Mouse (Mus musculus): ENCODE data around the gene Cfap57. TPM values are rescaled to one million over a fixed set of nuclear protein-coding genes. Genes with fewer than 3 reads are reported as not detected.
"Not testable (repeated sequence)": the region's sequence is repeated elsewhere in the genome, so short reads cannot be mapped to it uniquely, and the experiment has no call there.

The Cfap57 gene
- polyA plus RNA-seq, 1 experiment from 2014 or later: 0.89 TPM

- no peak for ATAC-seq (ENCODE audit: low FRiP score)
- Histone ChIP-seq H3K9ac (no peak overlapping the region), H3K9me3 (no peaks in the 10 kb centered on the region), H3K4me3 (replicated peaks) (no peak overlapping the region), H3K36me3 (replicated peaks) (no peaks in the 10 kb centered on the region), H3K4me1 (peaks cover 7% of the 10 kb centered on the region; the same call in 1 of the 2 replicates), H3K27ac (no peak overlapping the region), H3K27me3 (no peaks in the 10 kb centered on the region), H3K4me2 (no peak overlapping the region)
- WGBS: 79% methylated on average over 5 of the region's 5 CpGs
Measured at GRCm38 (mm10) chr4:118532663-118533062, 87.9 kb downstream of the Cfap57 start.

DNA sequence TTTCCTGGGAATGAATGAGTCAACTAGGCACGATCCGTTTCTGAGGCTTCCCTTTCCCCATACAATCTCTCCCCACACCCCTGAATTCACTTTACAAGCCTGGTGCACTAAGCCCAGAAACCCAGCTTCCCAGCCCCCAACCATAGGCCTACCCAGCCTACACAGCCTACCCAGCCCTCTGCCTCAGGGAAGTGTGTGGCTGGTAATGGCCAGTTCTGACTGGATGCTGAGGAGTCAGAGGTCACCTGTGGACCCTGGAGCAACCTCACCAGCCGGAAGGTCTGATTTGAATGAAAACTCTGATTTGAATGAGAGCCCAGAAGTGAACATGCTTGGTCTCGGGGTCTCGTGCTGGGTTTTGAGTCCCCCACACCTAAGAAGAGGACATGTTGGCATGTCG lies 92.9 kb downstream of the Cfap57 start:
- H3K4me1 ChIP-seq: peaks cover 9% of the 10 kb centered on the region; the same call in 1 of the 2 replicates
- 82% methylated on average over 6 of the region's 6 CpGs for WGBS
- no peak for ATAC-seq (ENCODE audit: low FRiP score)
- no peak overlapping the region for H3K4me3 ChIP-seq (replicated peaks)
- no peaks in the 10 kb centered on the region for H3K9me3 ChIP-seq
- H3K4me2 ChIP-seq: no peak overlapping the region
- no peak overlapping the region for H3K27ac ChIP-seq
- no peaks in the 10 kb centered on the region for H3K36me3 ChIP-seq (replicated peaks)
- H3K9ac ChIP-seq: no peak overlapping the region
- H3K27me3 ChIP-seq: no peaks in the 10 kb centered on the region

GRCm38 (mm10) chr4:118527335-118527681 lies 93.3 kb downstream of the Cfap57 start:
- 32% methylated on average over 5 of the region's 5 CpGs for WGBS
- no peak overlapping the region for H3K9ac ChIP-seq
- no peak overlapping the region for H3K4me3 ChIP-seq (replicated peaks)

DNA sequence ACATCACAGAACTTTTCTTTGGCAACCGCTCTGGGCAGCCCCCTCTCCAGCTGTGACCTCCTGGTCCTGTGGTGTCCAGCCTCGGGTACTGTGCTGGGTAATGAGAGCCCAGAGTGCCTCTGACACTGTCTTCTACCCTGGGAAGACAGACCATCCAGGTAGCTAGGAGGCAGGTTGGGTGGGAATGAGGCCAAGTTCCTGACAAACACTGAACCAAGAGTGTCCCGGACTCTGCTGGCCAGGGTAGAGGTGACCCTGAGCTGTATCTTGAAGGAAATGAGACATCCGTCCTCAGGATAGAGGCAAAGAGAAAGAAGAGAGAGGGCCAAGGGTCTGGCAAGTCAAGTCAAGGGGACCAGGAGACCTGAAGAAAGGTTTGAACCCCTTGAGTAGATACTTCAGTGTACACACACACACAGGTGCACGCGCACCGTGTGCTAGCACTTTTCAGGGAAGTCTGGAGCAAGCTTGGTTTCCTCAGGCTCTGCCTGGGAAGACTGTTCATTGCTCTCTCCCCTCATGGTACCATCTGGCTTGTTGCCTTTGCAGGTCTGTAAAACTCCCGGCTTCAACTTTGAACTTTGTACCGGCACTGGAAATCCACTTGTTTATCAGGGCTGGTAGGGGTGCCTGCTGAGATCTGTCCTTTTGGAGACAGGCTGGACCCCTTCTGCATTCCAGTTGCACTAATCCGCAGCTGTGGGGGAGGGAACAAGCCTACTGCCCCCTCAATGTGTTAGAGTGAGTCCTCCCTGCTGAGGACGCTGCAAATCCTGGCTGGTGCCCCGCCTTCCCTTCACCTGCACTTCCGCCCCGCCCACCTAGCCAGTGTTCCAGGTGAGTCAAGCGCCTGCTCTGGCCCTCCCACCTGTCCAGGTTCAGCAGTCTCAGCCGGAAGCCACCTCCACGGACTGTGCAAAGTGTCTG lies 93.9 kb downstream of the Cfap57 start, which contains the start of gene 2610528J11Rik:
TSS of gene 2610528J11Rik (plus strand) at position 592 of the 927 bp plus-strand sequence.
- H3K4me2 ChIP-seq: no peak within 1 kb of the TSS
- no peaks in the 10 kb centered on the region for H3K9me3 ChIP-seq
- H3K27me3 ChIP-seq: no peaks in the 10 kb centered on the region
- H3K4me3 ChIP-seq (replicated peaks): no peak within 1 kb of the TSS
- H3K36me3 ChIP-seq (replicated peaks): no peaks in the 10 kb centered on the region
- H3K27ac ChIP-seq: no peak within 1 kb of the TSS
- H3K9ac ChIP-seq: no peak within 1 kb of the TSS
- peaks cover 7% of the 10 kb centered on the region; the same call in 1 of the 2 replicates for H3K4me1 ChIP-seq
- WGBS: 34% methylated on average over 17 of the region's 17 CpGs
- no peak for ATAC-seq (ENCODE audit: low FRiP score)

More at GRCm38 (mm10) chr4:118527335-118527681, 93.3 kb downstream of the Cfap57 start:
- Histone ChIP-seq H3K27me3 (no peaks in the 10 kb centered on the region), H3K36me3 (replicated peaks) (no peaks in the 10 kb centered on the region), H3K4me1 (peaks cover 9% of the 10 kb centered on the region; the same call in 1 of the 2 replicates), H3K9me3 (no peaks in the 10 kb centered on the region), H3K27ac (no peak overlapping the region), H3K4me2 (no peak overlapping the region)
- no peak for ATAC-seq (ENCODE audit: low FRiP score)

DNA sequence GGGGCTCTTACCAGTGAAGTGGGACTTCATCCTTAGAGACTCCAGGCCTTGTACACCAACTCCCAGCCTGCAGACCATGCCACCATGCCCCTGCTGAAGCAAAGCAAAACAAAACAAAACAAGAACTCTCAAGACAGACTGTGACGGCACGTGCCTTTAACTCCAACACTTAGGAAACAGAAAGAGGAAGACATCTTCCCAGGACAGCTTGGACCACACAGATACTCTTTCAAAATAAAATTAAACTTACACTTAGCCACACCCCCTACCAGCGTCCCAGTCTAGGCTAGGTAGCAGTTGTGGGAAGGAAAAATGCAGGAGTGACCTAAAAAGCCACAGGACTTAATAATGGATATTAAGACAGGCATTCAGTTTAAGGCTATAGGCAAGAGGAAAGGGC lies 94.8 kb downstream of the Cfap57 start:
- Histone ChIP-seq H3K27me3 (no peaks in the 10 kb centered on the region), H3K4me1 (peaks cover 2% of the 10 kb centered on the region; the same call in 1 of the 2 replicates), H3K9me3 (no peaks in the 10 kb centered on the region), H3K36me3 (replicated peaks) (no peaks in the 10 kb centered on the region), H3K9ac (no peak overlapping the region), H3K4me3 (replicated peaks) (no peak overlapping the region), H3K27ac (no peak overlapping the region), H3K4me2 (no peak overlapping the region)
- no peak for ATAC-seq (ENCODE audit: low FRiP score)
- 71% methylated on average over 3 of the region's 3 CpGs for WGBS

GRCm38 (mm10) chr4:118523976-118524375 lies 96.6 kb downstream of the Cfap57 start:
- Histone ChIP-seq H3K4me3 (replicated peaks) (no peak overlapping the region), H3K4me1 (peaks cover 2% of the 10 kb centered on the region; the same call in 1 of the 2 replicates), H3K36me3 (replicated peaks) (no peaks in the 10 kb centered on the region), H3K9ac (no peak overlapping the region), H3K27ac (no peak overlapping the region), H3K27me3 (no peaks in the 10 kb centered on the region), H3K9me3 (no peaks in the 10 kb centered on the region), H3K4me2 (no peak overlapping the region)
- ATAC-seq (ENCODE audit: low FRiP score): no peak
- WGBS: 83% methylated on average over 7 of the region's 7 CpGs

DNA sequence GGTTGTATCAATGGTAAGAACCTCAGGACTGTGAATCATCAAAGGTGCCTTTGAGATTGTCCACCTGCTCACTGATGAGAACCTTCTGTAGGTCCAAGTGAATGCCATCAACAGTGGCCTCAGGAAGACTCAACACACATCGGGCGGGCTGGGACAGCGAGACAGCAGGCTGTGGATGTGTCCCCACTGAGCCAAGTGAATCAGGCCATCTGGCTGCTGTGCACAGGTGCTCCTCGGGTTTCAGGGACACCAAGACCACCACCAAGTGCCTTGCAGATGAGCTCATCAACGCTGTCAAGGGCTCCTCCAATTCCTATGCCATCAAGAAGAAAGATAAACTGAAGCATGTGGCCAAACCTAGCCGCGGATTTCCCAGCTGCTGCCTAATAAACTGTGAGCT lies 98.3 kb downstream of the Cfap57 start:
- 90% methylated on average over 7 of the region's 7 CpGs for WGBS

GRCm38 (mm10) chr4:118518208-118518607 lies 102.4 kb downstream of the Cfap57 start:
- ATAC-seq (ENCODE audit: low FRiP score): no peak
- H3K9ac ChIP-seq: no peak overlapping the region
- no peak overlapping the region for H3K27ac ChIP-seq
- H3K9me3 ChIP-seq: no peaks in the 10 kb centered on the region
- no peak overlapping the region for H3K4me2 ChIP-seq
- 73% methylated on average over 5 of the region's 5 CpGs for WGBS
- no peak overlapping the region for H3K4me3 ChIP-seq (replicated peaks)
- H3K36me3 ChIP-seq (replicated peaks): no peaks in the 10 kb centered on the region
- peaks cover 13% of the 10 kb centered on the region for H3K27me3 ChIP-seq
- H3K4me1 ChIP-seq: peaks cover 16% of the 10 kb centered on the region

More for the DNA sequence above, 98.3 kb downstream of the Cfap57 start:
- Histone ChIP-seq H3K9ac (no peak overlapping the region), H3K4me3 (replicated peaks) (no peak overlapping the region), H3K27ac (no peak overlapping the region), H3K9me3 (no peaks in the 10 kb centered on the region), H3K4me2 (no peak overlapping the region), H3K4me1 (peaks cover 8% of the 10 kb centered on the region), H3K27me3 (peaks cover 3% of the 10 kb centered on the region; the same call in 1 of the 2 replicates), H3K36me3 (replicated peaks) (no peaks in the 10 kb centered on the region)
- no peak for ATAC-seq (ENCODE audit: low FRiP score)

- Histone ChIP-seq H3K9ac (peak overlapping the region; percentile 17; the same call in 1 of the 2 replicates), H3K36me3 (replicated peaks) (no peaks in the 10 kb centered on the region), H3K4me1 (peaks cover 20% of the 10 kb centered on the region), H3K4me3 (replicated peaks) (no peak overlapping the region), H3K27ac (no peak overlapping the region), H3K9me3 (no peaks in the 10 kb centered on the region), H3K4me2 (peak overlapping the region; percentile 17; the same call in 1 of the 2 replicates), H3K27me3 (peaks cover 13% of the 10 kb centered on the region)
- 38% methylated on average over 16 of the region's 16 CpGs for WGBS
- ATAC-seq (ENCODE audit: low FRiP score): no peak
Measured at GRCm38 (mm10) chr4:118517497-118518146, 103.0 kb downstream of the Cfap57 start.

DNA sequence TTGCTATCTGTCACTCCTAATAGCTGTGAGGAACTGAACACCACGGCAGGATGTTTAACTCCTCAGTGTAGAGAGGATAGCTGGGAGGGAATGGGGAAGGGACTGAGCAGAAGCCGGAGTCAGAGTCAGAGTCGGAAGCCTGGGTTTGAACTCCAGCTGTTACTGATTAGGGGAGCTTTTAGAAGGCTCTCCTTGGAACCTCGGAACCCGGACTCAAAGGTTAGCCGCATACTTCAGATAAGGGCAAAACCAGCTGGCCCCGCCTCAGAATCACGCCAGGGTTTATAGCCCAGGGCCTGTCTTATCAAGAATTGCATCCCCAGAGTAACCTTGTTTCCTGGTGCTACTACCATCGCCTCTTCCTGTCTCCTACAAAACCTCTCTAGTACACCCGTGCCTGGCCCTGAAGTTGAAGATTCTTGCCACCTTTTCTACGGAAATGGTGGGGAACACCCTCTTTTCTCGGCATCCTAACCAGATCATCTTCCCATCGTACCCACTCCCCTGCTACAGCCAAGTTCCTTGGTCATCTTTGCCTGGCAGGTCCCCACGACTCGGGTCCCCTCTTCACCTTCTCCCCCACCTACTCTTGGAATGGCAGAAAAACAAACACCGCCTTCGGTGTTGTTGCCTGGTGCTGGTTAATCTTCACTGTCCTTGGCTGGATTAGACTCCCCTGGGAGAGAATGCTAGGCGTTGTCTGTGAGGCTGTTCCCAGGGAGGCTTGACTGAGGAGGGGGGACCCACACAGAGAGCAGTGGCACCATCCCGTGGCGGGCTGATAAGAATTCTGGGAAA lies 103.7 kb downstream of the Cfap57 start:
- no peak for ATAC-seq (ENCODE audit: low FRiP score)
- no peak overlapping the region for H3K27ac ChIP-seq
- WGBS: 28% methylated on average over 20 of the region's 20 CpGs
- no peaks in the 10 kb centered on the region for H3K9me3 ChIP-seq
- H3K4me1 ChIP-seq: peaks cover 20% of the 10 kb centered on the region
- peak overlapping the region; percentile 17; the same call in 1 of the 2 replicates for H3K4me2 ChIP-seq
- H3K36me3 ChIP-seq (replicated peaks): no peaks in the 10 kb centered on the region
- H3K27me3 ChIP-seq: peaks cover 13% of the 10 kb centered on the region
- no peak overlapping the region for H3K4me3 ChIP-seq (replicated peaks)
- H3K9ac ChIP-seq: peak overlapping the region; percentile 17; the same call in 1 of the 2 replicates

- no peaks in the 10 kb centered on the region for H3K9me3 ChIP-seq
- H3K4me1 ChIP-seq: peaks cover 17% of the 10 kb centered on the region
- no peak overlapping the region for H3K9ac ChIP-seq
- no peak overlapping the region for H3K4me3 ChIP-seq (replicated peaks)
- no peaks in the 10 kb centered on the region for H3K27me3 ChIP-seq
- no peak overlapping the region for H3K4me2 ChIP-seq
- H3K27ac ChIP-seq: no peak overlapping the region
- ATAC-seq (ENCODE audit: low FRiP score): no peak
- H3K36me3 ChIP-seq (replicated peaks): no peaks in the 10 kb centered on the region
- 3% methylated on average over 6 of the region's 6 CpGs for WGBS
Measured at GRCm38 (mm10) chr4:118509050-118509449, 111.5 kb downstream of the Cfap57 start.

DNA sequence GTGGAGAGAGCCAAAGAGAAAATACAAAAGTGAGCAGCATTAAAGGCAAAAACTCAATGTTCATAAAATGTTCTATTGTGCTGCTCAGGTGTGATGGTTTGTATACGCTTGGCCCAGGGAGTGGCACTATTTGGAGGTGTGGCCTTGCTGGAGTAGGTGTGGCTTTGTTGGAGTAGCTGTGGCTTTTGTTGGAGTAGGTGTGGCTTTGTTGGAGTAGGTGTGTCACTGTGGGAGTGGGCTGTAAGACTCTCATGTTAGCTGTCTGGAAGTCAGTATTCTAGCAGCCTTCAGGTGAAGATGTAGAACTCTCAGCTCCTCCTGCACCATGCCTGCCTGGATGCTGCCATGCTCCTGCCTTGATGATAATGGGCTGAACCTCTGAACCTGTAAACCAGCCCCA lies 113.4 kb downstream of the Cfap57 start:
- not testable (repeated sequence) for H3K4me1 ChIP-seq; H3K9me3 ChIP-seq; H3K4me2 ChIP-seq; H3K4me3 ChIP-seq (replicated peaks); H3K27ac ChIP-seq; H3K27me3 ChIP-seq; H3K9ac ChIP-seq; ATAC-seq (ENCODE audit: low FRiP score); H3K36me3 ChIP-seq (replicated peaks)
- 94% methylated on average over 1 of the region's 1 CpGs for WGBS
